Mouse (Mus musculus): ENCODE results near the gene Gm3625. TPM values are rescaled to one million over a fixed set of nuclear protein-coding genes. Genes with fewer than 3 reads are reported as not detected.

Gene Gm3625
- polyA plus RNA-seq, 1 experiment from 2014 or later, result not detected

DNA sequence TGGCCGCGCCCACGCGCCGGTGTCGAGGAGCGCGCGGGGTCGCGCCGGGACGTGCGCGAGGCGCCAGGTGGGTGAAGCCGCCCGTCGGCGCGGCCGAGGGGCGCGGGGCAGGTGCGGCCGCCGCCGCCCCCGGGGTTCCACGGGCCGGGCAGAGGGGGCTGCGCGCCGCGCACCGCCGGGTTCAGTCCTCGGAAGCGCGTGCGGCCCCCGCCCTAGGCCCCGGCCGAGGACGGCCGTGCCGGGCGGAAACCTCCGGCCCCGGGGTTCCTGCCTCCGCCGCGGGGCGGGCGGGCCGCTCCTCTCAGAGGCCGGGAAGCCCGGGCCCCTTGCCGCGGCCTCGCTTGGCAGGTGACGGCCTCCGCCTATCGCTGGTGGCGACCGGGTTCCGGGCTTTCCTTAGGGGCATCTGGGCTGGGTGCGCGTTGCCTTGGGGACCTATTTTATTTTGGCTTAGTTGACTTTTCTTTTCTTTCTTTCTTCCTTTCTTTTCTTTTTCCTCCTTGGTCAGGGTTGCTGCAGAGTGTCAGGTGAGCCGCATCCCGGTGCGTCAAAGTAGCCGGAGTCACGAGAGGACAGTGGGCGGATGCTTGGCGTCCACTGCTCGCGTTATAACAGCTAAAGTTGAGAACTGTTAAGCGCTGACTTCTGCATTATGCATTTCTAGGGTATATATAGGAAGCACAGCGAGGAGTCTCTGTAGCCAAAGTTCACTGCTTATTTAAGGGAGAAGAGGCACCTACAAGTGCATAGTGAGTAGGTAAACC is 621 bp upstream of the Gm3625 start:
- H3K9ac ChIP-seq (replicated peaks), result peak overlapping the region; percentile 78
- 1% methylated on average over 46 of the region's 80 CpGs for WGBS
- peak overlapping the region; percentile 86 for H3K4me2 ChIP-seq (replicated peaks)
- peaks cover 5% of the 10 kb centered on the region for H3K4me1 ChIP-seq
- 0 out of 2 replicates have a peak overlapping the region, but pooled peaks have one; percentile 20 for H3K27ac ChIP-seq (replicated peaks)
- peak overlapping the region; percentile 96 for H3K4me3 ChIP-seq
- H3K27me3 ChIP-seq, result peaks cover 11% of the 10 kb centered on the region
- H3K36me3 ChIP-seq, result no peaks in the 10 kb centered on the region
- ATAC-seq (ENCODE audit: low FRiP score, low read depth), result peak; percentile 82
- H3K9me3 ChIP-seq, result no peaks in the 10 kb centered on the region

DNA sequence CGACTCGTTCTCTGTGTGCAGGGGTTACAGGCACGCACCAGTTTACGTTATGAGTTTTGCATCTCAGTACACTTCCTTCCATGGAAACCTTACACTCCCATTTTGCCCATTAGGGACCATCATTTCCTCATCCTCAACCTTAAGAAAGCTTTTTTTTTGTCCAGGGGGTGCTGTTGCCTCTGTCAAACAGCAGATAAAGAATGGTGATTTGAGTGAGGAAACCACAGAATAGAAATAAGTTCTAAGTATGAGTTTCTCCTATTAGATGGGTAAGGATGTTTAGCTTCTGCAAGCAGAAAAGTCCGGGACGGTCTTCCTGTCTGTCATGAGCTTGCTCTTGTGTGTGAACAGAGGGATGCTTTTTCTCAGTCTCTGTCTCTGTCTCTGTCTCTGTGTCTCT is 702 bp downstream of the Gm3625 start:
- Histone ChIP-seq H3K27ac (replicated peaks) (no peak overlapping the region), H3K9me3 (no peaks in the 10 kb centered on the region), H3K4me1 (peaks cover 5% of the 10 kb centered on the region), H3K9ac (replicated peaks) (no peak overlapping the region), H3K27me3 (peaks cover 11% of the 10 kb centered on the region), H3K36me3 (no peaks in the 10 kb centered on the region), H3K4me3 (peak overlapping the region; percentile 96), H3K4me2 (replicated peaks) (peak overlapping the region; percentile 86)
- ATAC-seq (ENCODE audit: low FRiP score, low read depth), result no peak
- WGBS, result 73% methylated on average over 6 of the region's 6 CpGs

DNA sequence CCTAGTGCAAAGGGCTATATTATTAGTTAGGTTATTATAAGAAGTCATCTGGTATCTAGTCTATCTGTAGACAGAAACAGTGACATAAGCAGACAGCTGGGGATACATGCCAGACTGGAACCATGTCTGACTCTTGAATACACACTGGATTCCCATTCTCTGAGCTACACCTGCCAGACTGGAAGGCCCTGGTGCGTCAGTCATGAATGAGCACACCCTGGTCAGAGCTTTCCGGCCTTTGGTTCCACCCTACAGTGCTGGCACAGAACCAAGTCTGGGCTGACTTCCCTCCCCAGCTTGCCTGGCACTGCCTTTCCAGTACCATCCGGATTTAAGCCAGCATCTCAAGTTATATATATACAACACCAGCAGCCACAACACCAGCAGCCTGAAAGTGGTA is 4.1 kb downstream of the Gm3625 start:
- Histone ChIP-seq H3K4me3 (no peak overlapping the region), H3K27ac (replicated peaks) (no peak overlapping the region), H3K36me3 (no peaks in the 10 kb centered on the region), H3K4me1 (peaks cover 2% of the 10 kb centered on the region), H3K27me3 (peaks cover 11% of the 10 kb centered on the region), H3K9ac (replicated peaks) (no peak overlapping the region), H3K4me2 (replicated peaks) (no peak overlapping the region), H3K9me3 (no peaks in the 10 kb centered on the region)
- no peak for ATAC-seq (ENCODE audit: low FRiP score, low read depth)
- WGBS, result 90% methylated on average over 3 of the region's 3 CpGs

DNA sequence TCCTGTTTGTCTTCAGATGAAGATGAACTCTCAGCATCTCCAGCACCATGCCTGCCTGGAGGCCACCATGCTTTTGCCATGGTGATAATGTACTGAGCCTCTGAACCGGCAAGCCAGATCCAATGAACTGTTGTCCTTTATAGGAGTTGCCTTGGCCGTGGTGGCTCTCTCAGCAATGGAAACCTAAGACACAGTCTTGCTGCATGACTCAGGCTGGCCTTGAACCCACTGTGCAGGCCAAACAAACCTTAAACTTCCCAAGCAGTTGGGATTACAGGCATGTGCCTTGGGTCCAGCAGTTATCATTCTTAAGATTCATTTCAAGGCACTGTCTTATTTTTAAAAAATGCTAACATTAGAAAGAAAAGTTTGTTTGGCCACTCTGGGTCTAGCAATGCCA is 4.9 kb downstream of the Gm3625 start:
- Histone ChIP-seq H3K4me1 (no peaks in the 10 kb centered on the region), H3K9me3 (no peaks in the 10 kb centered on the region), H3K9ac (replicated peaks) (no peak overlapping the region), H3K4me2 (replicated peaks) (no peak overlapping the region), H3K4me3 (no peak overlapping the region), H3K27ac (replicated peaks) (no peak overlapping the region), H3K27me3 (peaks cover 11% of the 10 kb centered on the region), H3K36me3 (no peaks in the 10 kb centered on the region)
- WGBS, result 77% methylated on average over 2 of the region's 2 CpGs
- ATAC-seq (ENCODE audit: low FRiP score, low read depth), result no peak

DNA sequence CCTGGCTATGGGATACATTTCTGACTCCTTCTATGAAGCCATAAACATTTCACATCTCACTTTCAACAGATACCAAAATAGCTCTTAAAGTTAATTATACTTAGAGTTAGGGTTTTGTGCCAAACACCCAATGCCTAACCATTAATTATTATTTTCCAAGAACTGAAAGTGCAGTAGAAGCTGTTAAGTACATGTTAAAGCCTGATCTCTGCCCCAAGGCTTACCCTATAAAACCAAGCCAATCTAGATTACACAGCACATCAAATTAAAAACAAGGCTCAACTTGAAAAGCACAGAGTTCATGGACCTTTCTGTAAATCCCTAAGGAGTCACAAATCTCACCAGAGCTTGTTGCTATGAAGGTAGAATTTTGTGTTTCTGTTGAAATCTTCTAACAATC is 10.4 kb downstream of the Gm3625 start:
- Histone ChIP-seq H3K9me3 (no peaks in the 10 kb centered on the region), H3K4me3 (no peak overlapping the region), H3K27me3 (no peaks in the 10 kb centered on the region), H3K4me1 (no peaks in the 10 kb centered on the region), H3K27ac (replicated peaks) (no peak overlapping the region), H3K9ac (replicated peaks) (no peak overlapping the region), H3K4me2 (replicated peaks) (no peak overlapping the region), H3K36me3 (no peaks in the 10 kb centered on the region)
- ATAC-seq (ENCODE audit: low FRiP score, low read depth), result no peak

DNA sequence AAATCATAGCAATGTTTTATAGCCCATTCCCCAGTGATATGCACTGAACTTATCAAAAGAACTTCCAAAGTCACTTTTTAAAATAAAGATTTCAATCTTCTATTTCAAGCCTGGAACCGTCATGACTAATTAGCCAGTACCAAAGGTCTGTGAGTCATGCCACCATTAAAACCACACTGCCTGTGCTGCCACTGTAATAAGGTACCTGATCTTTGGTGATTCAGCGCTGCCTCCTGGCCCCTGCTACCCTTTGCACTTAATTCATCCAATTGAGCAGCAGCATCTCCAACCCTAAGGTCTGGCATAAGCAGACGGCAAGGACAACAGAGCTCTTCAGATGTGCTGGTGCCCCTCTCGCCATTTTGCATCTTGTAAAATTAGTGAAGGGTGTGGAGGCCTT is 18.7 kb downstream of the Gm3625 start:
- WGBS, result 83% methylated on average over 4 of the region's 4 CpGs

DNA sequence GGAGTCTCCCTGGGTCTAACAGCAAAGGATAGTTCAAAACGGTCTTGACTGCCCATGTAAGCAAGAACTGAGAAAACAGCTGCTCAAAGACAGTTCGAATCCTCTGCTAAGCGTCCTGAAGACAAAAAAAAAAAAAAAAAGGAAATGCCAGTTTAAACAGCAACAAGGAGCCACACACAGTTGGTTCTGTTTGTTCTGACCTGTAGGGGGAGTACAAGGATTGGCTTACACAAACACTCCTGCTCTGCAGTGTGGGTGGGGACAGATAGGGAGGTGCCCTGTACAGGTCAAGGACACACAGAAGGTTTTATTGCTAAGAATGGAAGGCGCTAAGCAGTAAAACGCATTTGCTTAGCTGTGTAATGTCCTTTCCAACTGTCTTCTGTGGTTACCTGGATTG is 20.9 kb downstream of the Gm3625 start:
- no peaks in the 10 kb centered on the region for H3K36me3 ChIP-seq
- no peaks in the 10 kb centered on the region for H3K27me3 ChIP-seq
- H3K4me1 ChIP-seq, result no peaks in the 10 kb centered on the region
- H3K4me2 ChIP-seq (replicated peaks), result no peak overlapping the region
- H3K9ac ChIP-seq (replicated peaks), result no peak overlapping the region
- no peak overlapping the region for H3K27ac ChIP-seq (replicated peaks)
- no peaks in the 10 kb centered on the region for H3K9me3 ChIP-seq
- H3K4me3 ChIP-seq, result no peak overlapping the region
- no peak for ATAC-seq (ENCODE audit: low FRiP score, low read depth)
- 39% methylated on average over 5 of the region's 5 CpGs for WGBS

More for the DNA sequence above, 18.7 kb downstream of the Gm3625 start:
- Histone ChIP-seq H3K27ac (replicated peaks) (no peak overlapping the region), H3K9me3 (no peaks in the 10 kb centered on the region), H3K4me1 (no peaks in the 10 kb centered on the region), H3K9ac (replicated peaks) (no peak overlapping the region), H3K36me3 (no peaks in the 10 kb centered on the region), H3K4me2 (replicated peaks) (no peak overlapping the region), H3K27me3 (no peaks in the 10 kb centered on the region), H3K4me3 (no peak overlapping the region)
- ATAC-seq (ENCODE audit: low FRiP score, low read depth), result no peak

DNA sequence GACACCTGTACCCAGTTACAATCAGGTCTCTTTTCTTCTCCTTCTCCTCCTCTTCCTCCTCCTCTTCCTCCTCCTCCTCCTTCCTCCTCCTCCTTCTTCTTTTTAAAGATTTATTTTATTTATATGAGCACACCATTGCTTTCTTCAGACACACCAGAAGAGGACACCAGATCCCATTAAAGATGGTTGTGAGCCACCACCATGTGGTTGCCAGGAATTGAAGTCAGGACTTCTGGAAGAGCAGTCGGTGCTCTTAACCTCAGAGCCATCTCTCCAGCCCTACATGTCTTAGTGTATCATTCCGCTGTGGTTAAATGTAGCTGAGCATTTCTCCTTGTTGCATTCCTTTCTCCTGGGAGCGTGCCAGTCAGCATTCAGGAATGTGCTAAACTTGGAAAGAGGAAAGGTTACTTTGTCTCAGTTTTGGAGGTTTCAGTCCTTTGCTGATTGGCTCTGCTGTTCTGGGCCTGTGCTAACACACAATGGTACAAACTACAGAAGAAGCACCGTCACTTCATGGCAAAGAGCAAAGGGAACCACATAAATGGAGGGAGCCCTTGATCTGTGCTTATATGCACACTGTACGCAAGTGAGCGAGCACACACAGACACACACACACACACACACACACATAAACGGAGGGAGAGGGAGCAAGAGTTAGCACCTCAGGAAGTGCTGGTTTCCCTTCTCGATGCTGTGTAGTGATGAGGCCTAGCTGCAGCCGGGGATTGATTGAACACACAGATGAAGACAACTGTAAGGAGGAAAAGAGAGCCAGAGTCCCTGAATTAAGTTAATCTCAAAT is 34.0 kb downstream of the Gm3625 start:
- no peak overlapping the region for H3K4me3 ChIP-seq
- no peaks in the 10 kb centered on the region for H3K36me3 ChIP-seq
- WGBS, result 84% methylated on average over 9 of the region's 9 CpGs
- no peaks in the 10 kb centered on the region for H3K9me3 ChIP-seq
- H3K27ac ChIP-seq (replicated peaks), result no peak overlapping the region
- no peaks in the 10 kb centered on the region for H3K4me1 ChIP-seq
- no peak overlapping the region for H3K9ac ChIP-seq (replicated peaks)
- H3K27me3 ChIP-seq, result no peaks in the 10 kb centered on the region
- no peak for ATAC-seq (ENCODE audit: low FRiP score, low read depth)
- H3K4me2 ChIP-seq (replicated peaks), result no peak overlapping the region

DNA sequence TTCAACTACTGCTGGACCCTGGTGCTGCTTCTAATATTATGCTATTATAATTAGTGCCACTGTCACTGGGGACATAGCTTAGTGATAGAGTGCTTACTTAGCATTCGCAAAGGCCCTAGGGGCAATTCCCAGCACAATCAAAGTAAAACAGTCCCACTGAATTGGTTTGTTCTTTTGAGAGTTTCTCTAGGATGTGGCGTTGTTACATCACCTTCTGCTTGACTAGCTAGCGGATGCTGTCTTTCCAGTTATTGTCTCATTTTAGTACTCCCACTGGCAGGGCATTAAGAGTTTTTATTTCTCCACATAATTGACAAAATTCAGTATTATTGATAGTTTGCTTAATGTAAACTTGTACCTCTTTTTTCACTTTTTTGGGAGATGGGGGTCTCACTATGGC is 34.7 kb downstream of the Gm3625 start:
- no peaks in the 10 kb centered on the region for H3K9me3 ChIP-seq
- H3K27ac ChIP-seq (replicated peaks), result no peak overlapping the region
- H3K4me3 ChIP-seq, result no peak overlapping the region
- H3K27me3 ChIP-seq, result no peaks in the 10 kb centered on the region
- no peaks in the 10 kb centered on the region for H3K36me3 ChIP-seq
- ATAC-seq (ENCODE audit: low FRiP score, low read depth), result no peak
- H3K4me1 ChIP-seq, result no peaks in the 10 kb centered on the region
- 81% methylated on average over 3 of the region's 3 CpGs for WGBS
- H3K4me2 ChIP-seq (replicated peaks), result no peak overlapping the region
- H3K9ac ChIP-seq (replicated peaks), result no peak overlapping the region

DNA sequence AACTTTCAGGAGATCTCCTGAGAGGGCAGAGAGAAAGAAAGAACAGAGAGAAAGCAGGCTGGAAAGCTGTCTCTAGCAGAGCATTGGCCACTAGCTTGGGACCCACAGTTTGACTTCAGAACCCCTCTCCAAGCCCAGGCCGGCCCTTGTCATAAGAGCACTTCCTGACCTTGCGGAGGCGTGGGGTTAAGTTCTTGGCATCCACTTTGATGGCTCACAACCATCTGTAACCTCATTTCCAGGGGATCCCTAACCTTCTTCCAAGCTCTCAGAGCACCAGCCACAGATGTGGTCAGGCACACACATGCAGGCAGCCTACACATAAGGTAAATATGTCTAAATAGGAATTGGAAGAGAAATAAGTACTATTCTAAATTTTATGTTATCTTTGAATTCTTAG is 35.3 kb downstream of the Gm3625 start:
- WGBS, result 87% methylated on average over 3 of the region's 3 CpGs
- Histone ChIP-seq H3K27ac (replicated peaks) (no peak overlapping the region), H3K27me3 (no peaks in the 10 kb centered on the region), H3K4me3 (no peak overlapping the region), H3K4me2 (replicated peaks) (no peak overlapping the region), H3K9ac (replicated peaks) (no peak overlapping the region), H3K9me3 (no peaks in the 10 kb centered on the region), H3K4me1 (no peaks in the 10 kb centered on the region), H3K36me3 (no peaks in the 10 kb centered on the region)
- ATAC-seq (ENCODE audit: low FRiP score, low read depth), result no peak

DNA sequence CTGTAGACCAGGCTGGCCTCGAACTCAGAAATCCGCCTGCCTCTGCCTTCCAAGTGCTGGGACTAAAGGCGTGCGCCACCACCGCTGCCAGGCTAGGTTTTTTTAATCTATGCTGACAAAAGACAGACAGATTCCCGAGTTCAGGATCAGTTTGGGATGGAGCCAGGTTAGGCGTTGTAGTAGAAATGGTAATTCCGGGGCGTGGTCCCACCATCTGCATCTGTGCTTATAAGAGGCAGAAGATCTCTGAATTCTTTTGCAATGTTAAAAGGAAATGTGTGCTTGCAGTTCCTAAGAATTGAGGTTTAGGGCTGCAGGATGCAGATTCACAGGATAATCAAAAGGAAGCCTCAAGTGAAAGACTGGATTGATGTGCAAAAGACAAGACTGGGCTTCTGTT is 35.8 kb downstream of the Gm3625 start:
- no peak overlapping the region for H3K4me2 ChIP-seq (replicated peaks)
- no peaks in the 10 kb centered on the region for H3K9me3 ChIP-seq
- no peaks in the 10 kb centered on the region for H3K4me1 ChIP-seq
- H3K9ac ChIP-seq (replicated peaks), result no peak overlapping the region
- no peak overlapping the region for H3K4me3 ChIP-seq
- H3K36me3 ChIP-seq, result no peaks in the 10 kb centered on the region
- 87% methylated on average over 9 of the region's 9 CpGs for WGBS
- no peak for ATAC-seq (ENCODE audit: low FRiP score, low read depth)
- no peaks in the 10 kb centered on the region for H3K27me3 ChIP-seq
- no peak overlapping the region for H3K27ac ChIP-seq (replicated peaks)

DNA sequence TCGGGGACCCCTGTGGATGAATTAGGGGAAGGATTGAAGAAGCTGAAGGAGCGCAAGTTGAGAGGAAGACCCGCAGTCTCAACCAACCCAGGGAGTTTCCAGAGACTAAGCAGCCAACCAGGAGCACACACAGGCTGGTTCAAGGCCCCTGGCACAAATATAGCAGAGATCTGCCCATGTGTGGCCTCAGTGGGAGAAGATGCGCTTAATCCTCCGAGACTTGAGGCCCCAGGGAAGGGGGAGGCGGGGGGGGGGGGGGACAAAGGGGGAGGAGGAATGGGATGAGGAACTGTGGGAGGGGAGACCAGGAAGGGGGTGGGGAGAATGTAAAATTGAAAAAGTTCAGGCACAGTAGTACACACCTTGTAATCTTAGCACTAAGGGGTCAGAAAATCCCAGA is 37.3 kb downstream of the Gm3625 start:
- Histone ChIP-seq H3K4me1 (no peaks in the 10 kb centered on the region), H3K27ac (replicated peaks) (no peak overlapping the region), H3K4me3 (no peak overlapping the region), H3K36me3 (no peaks in the 10 kb centered on the region), H3K9ac (replicated peaks) (no peak overlapping the region), H3K27me3 (no peaks in the 10 kb centered on the region), H3K9me3 (no peaks in the 10 kb centered on the region), H3K4me2 (replicated peaks) (no peak overlapping the region)
- ATAC-seq (ENCODE audit: low FRiP score, low read depth), result no peak
- WGBS, result 72% methylated on average over 5 of the region's 6 CpGs

Data from midbrain, embryonic 12.5 days (tissue).